15 mouse cellular contexts compared by ENCODE assay signal in genomic region chr10:31467043-31467898, GRCm38 (mm10). TPM values are rescaled to one million over a fixed set of nuclear protein-coding genes. Genes with fewer than 3 reads are reported as not detected.
DNase-seq lines count a peak whose midpoint lies in the region; ATAC-seq and TF ChIP-seq lines count a peak whose summit lies in the region.
"Had no signal": no experiment of that assay in that cellular context is flagged by ENCODE, and none has a peak within 500 bp of the region (broad histone marks: within the 10 kb centered on the region; RNA-seq: fewer than 3 reads in every experiment).

No protein-coding gene starts in this region.

- WGBS in kidney, postnatal 0 days = 35% methylated on average over 10 of the region's 10 CpGs
- WGBS in limb, embryonic 15.5 days = 58% methylated on average over 10 of the region's 10 CpGs
- WGBS in forebrain, embryonic 14.5 days = 85% methylated on average over 10 of the region's 10 CpGs

- H3K27ac ChIP-seq in kidney, postnatal 0 days = no peak overlapping the region
- H3K27ac ChIP-seq in limb, embryonic 15.5 days = 0 out of 2 replicates have a peak overlapping the region, but pooled peaks have one; percentile 33
- H3K27ac ChIP-seq in forebrain, embryonic 14.5 days (ENCODE audit: low read depth, low read length) = no peak overlapping the region
- H3K27ac ChIP-seq: hindbrain, embryonic 10.5 days; intestine, embryonic 15.5 days; liver, embryonic 14.5 days had no signal

- no peak for TF ChIP-seq CTCF in kidney, postnatal 0 days (IDR thresholded peaks at IDR 0.05; ENCODE audit: low read depth)

- H3K4me2 ChIP-seq in kidney, postnatal 0 days (ENCODE audit: low read length) = peak overlapping the region; percentile 13; the same call in 1 of the 2 replicates
- no peak overlapping the region for H3K4me2 ChIP-seq in limb, embryonic 15.5 days
- H3K4me2 ChIP-seq in forebrain, embryonic 14.5 days (ENCODE audit: low read length) = no peak overlapping the region
- H3K4me2 ChIP-seq: intestine, embryonic 15.5 days had no signal

- H3K4me3 ChIP-seq in kidney, postnatal 0 days (replicated peaks; ENCODE audit: low read depth, low read length) = no peak overlapping the region
- H3K4me3 ChIP-seq in limb, embryonic 15.5 days = no peak overlapping the region
- no peak overlapping the region for H3K4me3 ChIP-seq in forebrain, embryonic 14.5 days (ENCODE audit: low read depth, low read length)
- H3K4me3 ChIP-seq: hindbrain, embryonic 10.5 days; intestine, embryonic 15.5 days had no signal

- no peak; the same call in 1 of the 2 replicates for ATAC-seq in kidney, postnatal 0 days (replicated peaks; ENCODE audit: low FRiP score, low read depth)
- ATAC-seq in limb, embryonic 15.5 days (ENCODE audit: insufficient number of reproducible peaks, low FRiP score, low TSS enrichment, low read depth) = no peak
- ATAC-seq in forebrain, embryonic 14.5 days = no peak
- ATAC-seq: intestine, embryonic 15.5 days; midbrain, embryonic 16.5 days had no signal

- no peaks in the 10 kb centered on the region for H3K36me3 ChIP-seq in kidney, postnatal 0 days (ENCODE audit: insufficient read depth, low read length)
- no peaks in the 10 kb centered on the region for H3K36me3 ChIP-seq in limb, embryonic 15.5 days
- no peaks in the 10 kb centered on the region for H3K36me3 ChIP-seq in forebrain, embryonic 14.5 days (ENCODE audit: control insufficient read depth, insufficient read depth, low read length)
- H3K36me3 ChIP-seq: hindbrain, embryonic 10.5 days; intestine, embryonic 15.5 days had no signal

- no peaks in the 10 kb centered on the region for H3K4me1 ChIP-seq in kidney, postnatal 0 days (replicated peaks; ENCODE audit: insufficient read depth, low read length)
- H3K4me1 ChIP-seq in limb, embryonic 15.5 days = no peaks in the 10 kb centered on the region
- no peaks in the 10 kb centered on the region for H3K4me1 ChIP-seq in forebrain, embryonic 14.5 days (ENCODE audit: control insufficient read depth, insufficient read depth, low read length)
- H3K4me1 ChIP-seq: hindbrain, embryonic 10.5 days had no signal

- H3K27me3 ChIP-seq in kidney, postnatal 0 days (ENCODE audit: insufficient read depth, low read length) = no peaks in the 10 kb centered on the region
- no peaks in the 10 kb centered on the region for H3K27me3 ChIP-seq in limb, embryonic 15.5 days
- H3K27me3 ChIP-seq in forebrain, embryonic 14.5 days (replicated peaks; ENCODE audit: control insufficient read depth, insufficient read depth, low read length) = no peaks in the 10 kb centered on the region
- H3K27me3 ChIP-seq: intestine, embryonic 15.5 days had no signal

- H3K9me3 ChIP-seq in kidney, postnatal 0 days (replicated peaks; ENCODE audit: low read length) = no peaks in the 10 kb centered on the region
- H3K9me3 ChIP-seq in limb, embryonic 15.5 days = no peaks in the 10 kb centered on the region
- H3K9me3 ChIP-seq in forebrain, embryonic 14.5 days (replicated peaks; ENCODE audit: control insufficient read depth, low read length) = no peaks in the 10 kb centered on the region
- H3K9me3 ChIP-seq: hindbrain, embryonic 10.5 days; intestine, embryonic 15.5 days had no signal

- DNase-seq in kidney, postnatal 0 days (ENCODE audit: low spot score) = peak; percentile 27
- DNase-seq in kidney, adult 18-20 months = no peak
- peak; percentile 25 for DNase-seq in Muller cell, postnatal 12 days (ENCODE audit: inconsistent ontology term)
- DNase-seq in embryo, embryonic 10.5 days (ENCODE audit: low spot score) = peak; percentile 26
- no peak for DNase-seq in forebrain, embryonic 14.5 days (ENCODE audit: low spot score)
- DNase-seq in cerebellum, postnatal 10 days = no peak
- DNase-seq: cerebellum, adult 9-11 months; lung, postnatal 36 days; right cerebral cortex, postnatal 25 days; thymus, postnatal 4 days had no signal

- no peak overlapping the region for H3K9ac ChIP-seq in kidney, postnatal 0 days (ENCODE audit: low read depth, low read length)
- no peak overlapping the region for H3K9ac ChIP-seq in limb, embryonic 15.5 days
- H3K9ac ChIP-seq in forebrain, embryonic 14.5 days (ENCODE audit: low read length) = no peak overlapping the region
- H3K9ac ChIP-seq: intestine, embryonic 15.5 days; liver, embryonic 14.5 days had no signal

RNA-seq across cellular contexts. Expression of gene Tpd52l1, which starts 21.5 kb away (rescaled TPM):
- 56.3 and 57.0 TPM in 2 replicates for polyA plus RNA-seq in kidney, postnatal 0 days (2015; fragmentation: Nextera tagmentation; extraction: Ambion mirVana)
- 33.4 and 34.5 TPM in 2 replicates for polyA plus RNA-seq in limb, embryonic 15.5 days (2015; fragmentation: Nextera tagmentation; extraction: Ambion mirVana)
- polyA plus RNA-seq in forebrain, embryonic 14.5 days (2014; fragmentation: Nextera tagmentation; extraction: Ambion mirVana) = 20.4 and 24.4 TPM in 2 replicates

Comparison
In these comparisons a context has a peak if more than half of its experiments do, and no peak if none do; other contexts are left out.
1. DNase-seq: peak in kidney, postnatal 0 days (single experiment), Muller cell, postnatal 12 days (single experiment) and embryo, embryonic 10.5 days (single experiment); none in kidney, adult 18-20 months (single experiment), forebrain, embryonic 14.5 days (single experiment) and cerebellum, postnatal 10 days (0 of 2).